Mouse (Mus musculus): ENCODE results near the gene Slc25a13.

Slc25a13 gene

GRCm38 (mm10) chr6:6162993-6163623, 53.9 kb downstream of the Slc25a13 start:
- no peak for DNase-seq

GRCm38 (mm10) chr6:6162146-6162545, 54.8 kb downstream of the Slc25a13 start:
- DNase-seq, result no peak

- DNase-seq, result peak; percentile 7
Measured at GRCm38 (mm10) chr6:6160645-6161426, 56.1 kb downstream of the Slc25a13 start.

- no peak for DNase-seq
Measured at GRCm38 (mm10) chr6:6159221-6159859, 57.6 kb downstream of the Slc25a13 start.

- no peak for DNase-seq
Measured at GRCm38 (mm10) chr6:6153426-6153825, 63.5 kb downstream of the Slc25a13 start.

GRCm38 (mm10) chr6:6150811-6151210, 66.2 kb downstream of the Slc25a13 start:
- no peak for DNase-seq

- no peak for DNase-seq
Measured at GRCm38 (mm10) chr6:6149751-6150150, 67.2 kb downstream of the Slc25a13 start.

- DNase-seq, result no peak
Measured at GRCm38 (mm10) chr6:6149329-6149728, 67.6 kb downstream of the Slc25a13 start.

- DNase-seq, result no peak
Measured at GRCm38 (mm10) chr6:6145412-6145811, 71.6 kb downstream of the Slc25a13 start.

- DNase-seq, result no peak
Measured at GRCm38 (mm10) chr6:6143525-6143924, 73.4 kb downstream of the Slc25a13 start.

- DNase-seq, result no peak
Measured at GRCm38 (mm10) chr6:6140370-6140769, 76.6 kb downstream of the Slc25a13 start.

- no peak for DNase-seq
Measured at GRCm38 (mm10) chr6:6139061-6139460, 77.9 kb downstream of the Slc25a13 start.

- no peak for DNase-seq
Measured at GRCm38 (mm10) chr6:6136812-6137211, 80.2 kb downstream of the Slc25a13 start.

- DNase-seq, result no peak
Measured at GRCm38 (mm10) chr6:6134935-6135334, 82.0 kb downstream of the Slc25a13 start.

GRCm38 (mm10) chr6:6133556-6134050, 83.4 kb downstream of the Slc25a13 start:
- DNase-seq, result no peak

- no peak for DNase-seq
Measured at GRCm38 (mm10) chr6:6132047-6132446, 84.9 kb downstream of the Slc25a13 start.

GRCm38 (mm10) chr6:6125620-6126019, 91.4 kb downstream of the Slc25a13 start:
- DNase-seq, result peak; percentile 61

GRCm38 (mm10) chr6:6121904-6122303, 95.1 kb downstream of the Slc25a13 start:
- no peak for DNase-seq

- no peak for DNase-seq
Measured at GRCm38 (mm10) chr6:6120841-6121240, 96.1 kb downstream of the Slc25a13 start.

- peak; percentile 19 for DNase-seq
Measured at GRCm38 (mm10) chr6:6115771-6116170, 101.2 kb downstream of the Slc25a13 start.

GRCm38 (mm10) chr6:6113776-6114175, 103.2 kb downstream of the Slc25a13 start:
- DNase-seq, result no peak

GRCm38 (mm10) chr6:6112767-6113528, 104.0 kb downstream of the Slc25a13 start:
- DNase-seq, result no peak

GRCm38 (mm10) chr6:6107419-6107966, 109.5 kb downstream of the Slc25a13 start:
- DNase-seq, result no peak

Measured in cerebellum, adult 11 months (tissue).